Mouse (Mus musculus): ENCODE measurements at regions not wholly inside any gene's neighbourhood (a gene's known extent, or its start where the extent isn't known, plus 50 kb on each side); places are given as distances from the start of the nearest gene placed in this dataset.

- TF ChIP-seq POLR2A (IDR thresholded peaks at IDR 0.05; ENCODE audit: borderline replicate concordance, extremely low read depth, insufficient read depth, insufficient read length, poor library complexity, severe bottlenecking) (no peak), CTCF (IDR thresholded peaks at IDR 0.05; ENCODE audit: borderline replicate concordance, extremely low read depth, insufficient read depth, insufficient read length) (no peak)
These were observed 129.2 kb upstream of the Plcb4 start for GRCm38 (mm10) chr2:135529619-135530018.
